Mouse (Mus musculus): ENCODE data around the gene Adgrl2.

DNA sequence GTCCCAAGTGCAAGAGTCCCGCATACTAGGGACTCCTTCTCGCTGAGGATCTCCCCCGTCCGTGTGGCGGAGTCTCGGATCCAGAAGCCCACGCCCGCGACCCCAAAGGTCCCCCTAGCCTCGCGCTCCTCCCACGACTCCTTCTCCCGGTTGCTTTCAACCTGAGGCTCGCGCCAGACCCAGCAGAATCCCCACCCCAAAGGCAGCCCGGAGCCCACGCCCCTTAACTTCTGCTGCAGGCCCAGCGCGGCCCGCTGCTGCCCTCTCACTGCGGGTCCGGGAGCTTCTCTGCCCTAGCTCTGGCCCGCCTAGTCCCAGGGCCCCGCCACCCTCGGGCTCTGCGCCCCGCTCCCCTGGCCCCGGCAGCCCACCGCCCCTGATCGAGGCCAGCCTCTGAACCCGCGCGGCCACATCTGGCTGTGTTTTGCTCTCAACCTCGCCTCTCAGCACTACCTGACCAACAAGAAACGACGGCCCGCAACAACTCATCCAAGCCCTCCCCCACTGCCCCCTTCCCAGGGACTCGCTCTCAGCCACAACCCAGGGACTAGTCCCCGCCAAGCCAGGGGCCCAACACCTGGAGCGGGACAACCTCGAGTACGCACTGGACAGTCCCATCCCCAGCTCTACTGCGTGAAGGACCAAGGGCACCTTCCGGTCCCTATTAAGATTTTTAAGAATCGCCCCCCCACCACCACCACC, 2.6 kb downstream of the Adgrl2 start:
- TF ChIP-seq HCFC1 (IDR thresholded peaks at IDR 0.05; ENCODE audit: borderline replicate concordance, insufficient read depth, low read length) = no peak
- TF ChIP-seq CHD2 (IDR thresholded peaks at IDR 0.05; ENCODE audit: low read depth, low read length) = no peak
- no peak for TF ChIP-seq MAFK (IDR thresholded peaks at IDR 0.05; ENCODE audit: insufficient read depth, low read depth, low read length)

Measured in ES-E14 (cell line).